Mouse (Mus musculus): ENCODE results near the gene Wdr54. TPM values are rescaled to one million over a fixed set of nuclear protein-coding genes. Genes with fewer than 3 reads are reported as not detected.

The Wdr54 gene
- total RNA-seq, 2 experiments from 2014 or later, result 25.1 to 28.4 TPM

DNA sequence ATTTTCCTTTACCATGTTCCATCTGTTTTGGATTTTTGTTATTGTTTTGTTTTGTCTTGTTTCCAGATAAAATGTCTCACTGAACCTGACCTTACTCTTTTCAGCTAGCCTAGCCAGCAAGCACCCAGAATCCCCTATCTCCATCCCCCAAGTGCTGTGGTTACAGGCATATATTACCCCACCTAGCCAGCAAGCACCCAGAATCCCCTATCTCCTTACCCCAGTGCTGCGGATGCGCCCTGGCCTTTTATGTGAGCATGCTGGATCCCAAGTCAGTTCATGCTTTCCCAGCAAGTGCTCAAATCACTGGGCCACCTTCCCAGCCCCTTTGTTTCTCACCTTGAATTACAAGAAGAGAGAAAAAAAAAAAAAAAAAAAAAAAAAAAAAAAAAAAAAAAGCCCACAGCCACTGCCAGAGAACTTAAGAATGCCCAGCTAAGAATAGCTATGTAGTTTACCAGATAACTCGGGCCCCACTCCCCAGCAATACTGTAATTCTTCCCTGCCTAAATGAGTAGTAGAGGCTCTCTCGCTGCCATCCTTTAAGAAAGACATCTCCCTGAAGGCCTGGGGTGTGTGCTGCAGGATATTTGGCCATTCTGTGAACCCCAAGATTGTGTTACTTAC lies 44.6 kb downstream of the Wdr54 start:
- DNase-seq (ENCODE audit: extremely low spot score in 1 of 2, low spot score in 1 of 2), result no peak

GRCm38 (mm10) chr6:83108762-83109668 lies 47.2 kb downstream of the Wdr54 start, which contains the start of gene Mrpl53:
Gene Mrpl53 (plus strand): TSS chr6:83109040.
- peak; percentile 76 to 82 for DNase-seq (ENCODE audit: extremely low spot score in 1 of 2, low spot score in 1 of 2)

- peak; percentile 60 to 70 for DNase-seq (ENCODE audit: extremely low spot score in 1 of 2, low spot score in 1 of 2)
Measured at GRCm38 (mm10) chr6:83107566-83108400, 48.4 kb downstream of the Wdr54 start.

DNA sequence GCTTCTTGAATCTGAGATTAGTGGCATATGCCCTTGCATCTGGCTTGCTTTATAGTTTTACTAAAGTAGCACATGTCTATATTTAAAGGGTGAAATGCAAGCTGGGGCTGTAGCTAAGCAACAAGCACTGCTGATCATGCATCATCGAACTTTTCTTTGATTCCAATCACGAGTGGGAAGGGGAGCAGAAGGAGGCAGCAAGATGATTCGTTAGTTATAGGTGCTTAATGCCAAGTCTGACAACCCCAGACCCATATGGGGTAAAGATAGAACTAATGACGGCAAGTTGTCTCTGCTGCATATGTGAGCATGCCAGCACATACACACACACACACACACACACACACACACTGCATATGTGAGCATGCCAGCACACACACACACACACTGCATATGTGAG lies 52.0 kb downstream of the Wdr54 start:
- no peak for DNase-seq (ENCODE audit: extremely low spot score in 1 of 2, low spot score in 1 of 2)

- no peak for DNase-seq (ENCODE audit: extremely low spot score in 1 of 2, low spot score in 1 of 2)
Measured at GRCm38 (mm10) chr6:83103130-83103650, 53.0 kb downstream of the Wdr54 start.

DNA sequence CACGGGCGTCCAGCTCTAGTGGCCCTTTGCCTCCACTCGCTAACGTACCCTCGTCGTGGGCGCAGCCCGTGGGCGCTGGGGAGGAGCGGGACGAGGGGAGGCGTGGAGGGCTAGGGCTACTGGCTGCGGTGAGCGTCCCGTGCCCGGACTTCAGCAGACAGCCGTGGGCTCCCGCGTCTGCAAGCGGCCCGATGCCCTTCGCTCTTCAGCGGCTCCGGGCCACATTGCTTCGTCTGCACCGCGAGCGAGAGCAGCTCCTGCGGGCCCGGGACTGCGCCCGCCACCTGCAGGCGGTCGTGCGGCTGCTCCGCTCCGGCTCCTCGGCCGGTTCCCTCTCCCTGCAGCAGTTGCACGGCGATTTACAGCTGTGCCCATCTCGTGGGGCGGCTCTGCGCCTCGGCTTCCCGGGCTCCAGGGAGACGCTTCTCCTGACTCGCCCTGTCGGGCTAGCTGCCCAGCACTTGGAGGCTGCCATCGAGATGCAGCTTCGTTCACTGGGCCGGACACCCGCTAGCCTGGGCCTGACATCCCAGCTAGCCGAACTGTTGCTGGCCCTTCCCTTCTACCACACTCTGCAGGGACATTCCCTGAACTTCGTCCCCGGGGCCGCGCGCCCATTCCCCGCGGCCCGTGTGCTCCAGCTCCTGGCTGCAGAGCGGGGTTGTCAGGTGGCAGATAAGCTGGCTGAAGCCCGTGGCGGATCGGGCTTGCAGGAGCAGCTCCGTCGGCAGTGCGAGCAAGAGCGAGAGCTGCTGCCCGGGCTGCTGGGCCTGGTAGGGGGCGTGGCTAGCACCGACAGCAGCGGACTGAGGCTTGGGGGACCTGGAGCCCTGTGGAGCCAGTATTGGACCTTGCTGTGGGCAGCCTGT lies 54.3 kb downstream of the Wdr54 start:
- peak; percentile 43 to 55 for DNase-seq (ENCODE audit: extremely low spot score in 1 of 2, low spot score in 1 of 2)

GRCm38 (mm10) chr6:83101316-83101687 lies 54.9 kb downstream of the Wdr54 start, which contains the start of the genes Ccdc142 and Gm42688:
Gene Ccdc142 (plus strand): TSS chr6:83101601.
Gene Gm42688 (plus strand): TSS chr6:83101617.
- DNase-seq (ENCODE audit: extremely low spot score in 1 of 2, low spot score in 1 of 2), result peak; percentile 72 to 73

Other genes starting within 250 kb of the Wdr54 start
- gene Sema4f, start 216.6 kb downstream of the Wdr54 start, total RNA-seq (2021), result 10 to 100 TPM; 37.8 to 37.9 TPM
- under 1 TPM in 1 of 2 experiments, not detected in 1; 0.34 TPM for gene M1ap, start 209.5 kb downstream of the Wdr54 start, total RNA-seq (2021)
- 1 to 10 TPM; 1.9 to 2.5 TPM for gene Dok1, start 122.9 kb downstream of the Wdr54 start, total RNA-seq (2021)
- gene Loxl3, start 122.2 kb downstream of the Wdr54 start, total RNA-seq (2021), result 1 to 10 TPM; 3.3 to 3.9 TPM
- gene Aup1, start 101.9 kb downstream of the Wdr54 start, total RNA-seq (2021), result 100 to 1,000 TPM; 115 to 121 TPM
- 10 to 100 TPM; 51.8 to 52.7 TPM for gene Htra2, start 101.1 kb downstream of the Wdr54 start, total RNA-seq (2021)
- gene Dqx1, start 98.6 kb downstream of the Wdr54 start, total RNA-seq (2021), result 1 to 10 TPM in 1 of 2 experiments, under 1 TPM in 1; 0.81 to 1.1 TPM
- gene Tlx2, start 86.1 kb downstream of the Wdr54 start, total RNA-seq (2021), result not detected
- 10 to 100 TPM; 30.3 to 33.0 TPM for gene Pcgf1, start 78.5 kb downstream of the Wdr54 start, total RNA-seq (2021)
- gene Lbx2, start 70.0 kb downstream of the Wdr54 start, total RNA-seq (2021), result under 1 TPM in 1 of 2 experiments, not detected in 1; 0.77 TPM
- 10 to 100 TPM in 1 of 2 experiments, 1 to 10 TPM in 1; 5.8 to 10.7 TPM for gene Ccdc142, start 54.8 kb downstream of the Wdr54 start, total RNA-seq (2021)
- 1 to 10 TPM; 5.4 to 8.2 TPM for gene Gm42688, start 54.8 kb downstream of the Wdr54 start, total RNA-seq (2021)
- gene Mrpl53, start 47.4 kb downstream of the Wdr54 start, total RNA-seq (2021), result 10 to 100 TPM; 67.0 to 67.7 TPM
- gene Mogs, start 40.9 kb downstream of the Wdr54 start, total RNA-seq (2021), result 10 to 100 TPM; 25.7 to 28.9 TPM
- gene Wbp1, start 34.8 kb downstream of the Wdr54 start, total RNA-seq (2021), result 10 to 100 TPM; 54.3 to 58.0 TPM
- 10 to 100 TPM; 24.0 to 26.2 TPM for gene Ino80b, start 31.0 kb downstream of the Wdr54 start, total RNA-seq (2021)
- 10 to 100 TPM; 83.6 to 93.5 TPM for gene Rtkn, start 20.9 kb downstream of the Wdr54 start, total RNA-seq (2021)
- gene 1700003E16Rik, start within 50 bp of the Wdr54 start, total RNA-seq (2021), result 10 to 100 TPM; 22.1 to 25.0 TPM
- gene Dctn1, start 9.5 kb upstream of the Wdr54 start, total RNA-seq (2021), result 100 to 1,000 TPM; 371 to 399 TPM
- under 1 TPM; 0.30 to 0.66 TPM for gene Slc4a5, start 63.4 kb upstream of the Wdr54 start, total RNA-seq (2021)
- gene Mthfd2, start 169.5 kb upstream of the Wdr54 start, total RNA-seq (2021), result 1 to 10 TPM; 5.3 to 7.2 TPM
- gene Mob1a, start 169.6 kb upstream of the Wdr54 start, total RNA-seq (2021), result 10 to 100 TPM; 19.3 to 19.5 TPM
- 10 to 100 TPM; 49.2 to 51.6 TPM for gene Bola3, start 192.8 kb upstream of the Wdr54 start, total RNA-seq (2021)

Measured in layer of hippocampus, postnatal 25 days (tissue).